Mouse (Mus musculus): ENCODE results near the gene Ptprk.

Gene Ptprk

DNA sequence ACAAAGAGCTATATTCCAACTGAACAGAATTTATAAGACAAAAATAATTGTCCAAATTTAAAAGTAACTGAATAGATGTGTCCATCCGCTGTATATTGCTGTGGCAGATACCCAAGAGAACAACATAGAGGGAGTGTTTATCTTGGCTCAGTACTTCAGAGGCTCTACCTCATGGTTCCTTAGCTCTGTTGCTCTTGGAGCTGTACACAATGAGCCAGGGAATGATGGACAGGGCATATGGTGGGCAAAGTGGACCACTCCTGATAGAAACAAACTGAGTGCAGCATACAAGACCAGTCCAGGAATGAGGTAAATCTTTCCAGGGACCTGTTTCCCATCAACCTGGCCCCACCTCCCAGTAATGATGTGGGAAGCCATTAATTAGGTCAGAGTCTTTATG, 468.1 kb downstream of the Ptprk start:
- DNase-seq (ENCODE audit: low read depth): no peak

DNA sequence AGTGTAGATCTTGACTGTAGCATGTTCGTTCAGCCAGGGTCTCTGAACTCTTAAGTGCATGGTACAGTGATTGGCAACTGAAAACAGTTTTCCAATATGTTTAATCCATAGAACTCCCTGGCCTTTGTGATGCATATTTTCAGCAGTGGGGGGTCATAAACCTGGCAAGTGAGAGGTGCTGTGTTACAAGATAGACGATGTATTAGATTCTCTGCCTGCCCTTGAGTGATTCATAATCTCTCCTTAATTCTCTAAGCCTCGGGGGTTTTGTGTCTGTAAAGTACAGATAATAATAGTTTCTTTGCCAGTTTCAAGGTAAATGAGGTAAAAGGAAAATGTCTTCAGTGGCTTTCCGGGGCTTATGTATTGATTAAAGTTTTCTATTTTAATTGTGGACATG, 475.9 kb downstream of the Ptprk start:
- DNase-seq (ENCODE audit: low read depth): no peak

DNA sequence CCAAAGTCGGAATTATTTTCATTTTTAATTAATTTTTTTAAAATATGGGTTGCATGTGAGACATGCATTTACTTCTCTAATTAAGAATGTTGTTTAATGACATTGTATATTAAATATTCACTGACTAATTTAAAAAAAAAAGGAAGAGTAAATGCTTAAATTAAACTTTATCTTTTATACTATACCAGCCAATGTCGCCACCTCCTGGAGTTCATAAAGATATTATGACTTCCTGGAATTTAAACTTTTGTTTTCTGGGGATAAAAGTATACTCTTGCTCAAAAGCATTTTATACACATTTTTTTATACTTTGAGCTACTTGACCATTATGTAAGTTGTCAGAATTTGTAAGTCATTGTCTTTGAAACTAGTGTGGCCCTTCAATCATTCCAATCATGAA, 477.4 kb downstream of the Ptprk start:
- no peak for DNase-seq (ENCODE audit: low read depth)

DNA sequence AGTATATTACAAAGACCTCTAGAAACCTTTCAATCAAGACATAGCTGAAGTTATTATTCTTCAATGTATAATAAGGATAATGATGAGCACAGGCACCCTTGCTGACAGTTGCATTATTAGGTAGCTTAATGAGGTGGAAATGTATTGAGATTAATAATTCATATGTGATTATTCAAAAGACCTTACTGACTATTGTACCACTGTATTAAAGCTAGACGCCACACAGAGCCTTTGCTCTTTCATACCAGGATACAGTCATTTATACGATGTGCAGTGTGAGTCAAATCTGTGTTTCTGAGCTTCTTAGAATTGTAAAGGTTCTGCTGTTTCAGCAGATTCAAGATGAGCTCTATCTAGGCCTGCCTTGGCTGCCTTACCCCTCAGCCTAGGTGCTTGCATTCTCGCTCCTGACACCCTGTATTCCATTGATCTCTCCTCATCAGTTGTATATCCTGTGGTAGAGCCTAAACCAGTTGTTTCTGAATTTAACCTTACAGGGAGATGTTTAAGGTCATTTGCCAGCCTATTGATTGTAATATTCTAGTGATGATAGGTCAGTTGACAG, 489.6 kb downstream of the Ptprk start:
- no peak for DNase-seq (ENCODE audit: low read depth)

DNA sequence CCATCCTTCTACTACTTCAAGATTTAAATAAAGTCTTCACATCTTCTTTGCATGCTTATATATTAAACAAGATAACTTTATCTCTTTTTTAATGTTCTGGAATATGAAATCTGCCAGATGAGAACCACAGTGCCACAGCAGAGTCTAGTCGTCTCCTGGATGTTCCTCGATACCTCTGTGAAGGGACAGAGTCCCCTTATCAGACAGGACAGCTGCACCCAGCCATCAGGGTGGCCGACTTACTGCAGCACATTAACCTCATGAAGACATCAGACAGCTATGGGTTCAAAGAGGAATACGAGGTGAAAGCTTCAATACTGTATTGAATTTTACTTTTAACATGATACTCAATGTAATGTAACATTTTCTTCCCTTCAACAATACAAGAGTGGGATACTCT, 491.8 kb downstream of the Ptprk start:
- DNase-seq (ENCODE audit: low read depth): peak; percentile 59

DNA sequence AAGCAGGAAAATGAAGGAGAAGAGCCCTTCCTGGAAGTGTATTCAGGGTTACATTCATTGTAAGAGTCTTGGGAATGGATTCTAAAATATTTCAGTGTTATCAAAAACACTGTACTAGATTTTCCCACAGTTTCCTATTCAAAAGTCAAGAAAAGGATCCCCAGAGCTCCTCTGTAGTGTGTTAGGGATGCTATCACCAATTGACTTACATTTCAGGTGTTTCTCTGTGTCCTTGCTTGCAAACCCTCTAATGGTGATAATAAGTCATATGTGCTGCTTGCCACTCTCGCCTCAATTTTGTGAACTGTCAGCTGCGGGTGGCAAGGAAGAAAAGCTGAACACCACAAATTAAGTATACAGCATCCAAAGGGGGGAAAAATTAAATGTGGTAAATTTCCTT, 492.2 kb downstream of the Ptprk start:
- DNase-seq (ENCODE audit: low read depth): no peak

DNA sequence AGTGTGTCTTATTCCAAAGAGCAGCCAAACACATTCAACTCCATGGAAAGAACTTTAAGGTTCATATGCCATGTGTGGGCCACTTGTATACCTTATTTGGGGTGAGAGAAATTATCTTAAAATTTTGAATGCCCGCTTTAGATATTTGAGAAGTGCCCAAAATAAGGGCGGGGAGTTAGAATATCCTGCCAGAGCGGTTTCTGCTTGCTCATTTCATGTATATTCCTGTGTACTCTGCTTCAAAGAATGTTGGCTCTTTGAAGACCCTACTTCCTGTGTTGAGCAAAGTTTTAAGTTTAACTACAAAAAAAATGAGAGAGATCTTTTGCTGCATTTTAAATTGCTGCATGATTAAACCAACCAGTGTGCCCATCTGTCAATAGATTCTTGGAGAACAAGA, 492.8 kb downstream of the Ptprk start:
- no peak for DNase-seq (ENCODE audit: low read depth)

DNA sequence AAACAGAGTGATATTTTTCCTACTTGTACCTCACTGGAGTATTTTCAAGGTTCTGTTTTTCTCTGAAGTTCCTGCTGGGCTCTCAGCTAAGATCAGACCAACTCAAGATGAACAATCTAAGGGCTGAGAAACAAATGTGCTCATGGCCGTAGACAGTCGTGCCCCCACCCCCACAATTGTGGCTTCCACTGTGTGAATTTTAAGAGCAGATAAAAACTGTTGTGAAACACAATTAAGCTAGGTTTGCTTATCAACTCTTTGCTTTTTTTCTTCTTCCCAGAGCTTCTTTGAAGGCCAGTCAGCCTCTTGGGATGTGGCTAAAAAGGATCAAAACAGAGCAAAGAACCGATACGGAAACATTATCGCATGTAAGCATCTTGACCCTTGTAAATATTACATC, 493.4 kb downstream of the Ptprk start:
- no peak for DNase-seq (ENCODE audit: low read depth)

DNA sequence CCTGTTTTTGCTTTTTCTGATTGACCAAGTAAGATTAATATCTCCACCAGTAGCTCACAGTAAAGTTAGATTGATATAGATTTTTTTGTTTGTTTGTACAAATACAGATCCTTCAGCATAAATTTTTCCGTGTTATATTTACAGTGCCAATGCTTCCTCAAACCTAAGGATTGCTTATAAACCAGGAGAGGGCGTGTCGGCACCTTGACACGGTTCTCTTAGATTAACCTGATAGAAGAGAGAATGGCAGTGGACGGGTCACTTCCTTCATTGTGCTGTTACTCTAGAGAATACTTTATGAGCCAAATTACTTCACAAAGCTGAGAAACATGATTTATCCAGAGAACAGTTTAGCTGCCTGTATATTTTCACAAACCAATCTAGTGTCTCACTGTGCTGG, 505.0 kb downstream of the Ptprk start:
- no peak for DNase-seq (ENCODE audit: low read depth)

DNA sequence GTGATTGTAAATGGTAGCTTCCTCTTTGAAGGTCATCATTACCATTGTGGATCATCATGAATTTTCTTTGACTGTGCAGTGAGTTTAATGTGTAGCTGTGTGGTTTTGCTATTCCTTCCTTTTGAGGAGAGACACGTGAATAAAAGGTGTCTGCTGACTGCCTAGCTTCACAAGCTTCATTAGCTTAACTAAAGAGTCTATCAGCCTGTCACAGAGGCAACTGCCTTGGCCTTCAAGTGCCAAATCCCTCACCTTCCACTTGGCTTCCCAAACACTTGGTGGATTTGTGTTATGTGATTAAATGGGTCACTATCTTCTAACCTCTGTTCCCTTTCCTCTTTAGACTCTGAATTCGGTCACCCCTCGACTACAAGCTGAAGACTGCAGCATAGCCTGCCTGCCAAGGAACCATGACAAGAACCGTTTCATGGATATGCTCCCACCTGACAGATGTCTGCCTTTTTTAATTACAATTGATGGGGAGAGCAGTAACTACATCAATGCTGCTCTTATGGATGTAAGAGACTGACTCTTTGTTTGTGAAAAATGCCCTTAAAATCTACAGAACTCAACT, 512.0 kb downstream of the Ptprk start:
- no peak for DNase-seq (ENCODE audit: low read depth)

DNA sequence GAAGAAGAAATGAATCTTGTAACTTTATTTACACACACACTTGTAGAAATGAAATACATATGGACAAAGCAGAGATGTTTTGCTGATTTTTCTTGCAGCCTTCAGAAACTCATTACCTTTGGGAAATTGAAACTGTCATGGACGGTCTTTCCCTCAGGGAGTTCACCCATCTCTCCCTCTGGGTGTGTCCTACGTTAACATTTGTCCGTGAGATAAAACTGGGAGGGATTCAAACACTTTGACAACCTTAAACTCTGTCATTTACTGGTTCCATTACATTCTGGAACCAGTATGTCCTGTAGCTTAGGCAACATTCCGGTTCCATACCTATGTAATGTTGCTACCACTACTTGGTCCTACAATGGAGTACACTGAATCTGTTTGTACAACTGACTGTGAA, 513.8 kb downstream of the Ptprk start:
- no peak for DNase-seq (ENCODE audit: low read depth)

DNA sequence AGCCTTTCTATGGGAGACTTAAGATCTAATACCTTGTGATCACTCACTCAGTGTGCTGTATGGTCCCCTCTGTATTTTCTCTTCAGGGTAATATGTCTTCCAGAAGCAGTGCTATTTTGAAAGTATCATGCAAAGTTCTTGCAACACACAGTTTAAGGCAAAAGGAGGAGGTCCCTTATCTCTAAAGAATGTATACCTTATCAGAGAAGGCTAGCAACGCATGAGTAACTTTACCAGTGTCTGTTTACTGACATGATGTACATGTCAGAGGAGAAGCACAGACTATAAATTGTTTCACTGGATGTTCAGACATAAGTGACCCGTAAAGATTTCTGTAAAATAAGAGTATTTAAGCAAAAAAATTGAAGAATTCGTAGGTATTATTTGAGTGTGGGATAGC, 516.2 kb downstream of the Ptprk start:
- DNase-seq (ENCODE audit: low read depth): no peak

DNA sequence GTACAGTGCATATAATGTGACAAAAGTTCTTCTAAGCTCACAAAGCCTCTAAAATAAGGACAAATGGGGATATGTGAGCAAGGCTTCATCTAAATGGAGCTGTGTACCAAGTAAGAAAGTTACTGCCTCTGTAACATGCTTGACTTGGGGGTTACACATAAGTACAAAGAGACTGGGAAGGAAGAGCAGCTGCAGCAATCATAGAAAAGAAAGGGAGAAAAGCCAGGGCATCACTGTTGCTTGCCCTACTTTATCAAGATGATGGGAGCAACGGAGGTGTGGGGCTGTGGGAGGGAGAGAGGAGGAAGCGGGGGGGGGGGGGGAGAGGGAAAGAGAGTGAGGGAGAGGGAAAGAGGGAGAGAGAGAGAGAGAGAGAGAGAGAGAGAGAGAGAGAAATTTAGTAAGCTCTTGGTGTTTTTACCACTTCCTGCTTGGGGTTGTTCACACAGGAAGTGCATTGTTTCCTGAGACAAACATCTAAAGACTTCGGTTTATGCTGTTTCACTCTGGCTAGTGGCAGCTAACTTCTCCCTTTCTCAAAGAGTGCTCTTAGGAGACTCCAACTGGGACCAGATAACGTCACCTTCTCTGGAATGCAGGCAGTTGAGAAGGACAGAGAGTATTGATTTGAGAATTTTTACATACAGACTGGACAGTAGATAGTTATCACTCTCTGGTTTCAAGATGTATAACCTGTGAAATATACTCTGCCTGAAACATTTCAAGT, 519.1 kb downstream of the Ptprk start:
- DNase-seq (ENCODE audit: low read depth): no peak

DNA sequence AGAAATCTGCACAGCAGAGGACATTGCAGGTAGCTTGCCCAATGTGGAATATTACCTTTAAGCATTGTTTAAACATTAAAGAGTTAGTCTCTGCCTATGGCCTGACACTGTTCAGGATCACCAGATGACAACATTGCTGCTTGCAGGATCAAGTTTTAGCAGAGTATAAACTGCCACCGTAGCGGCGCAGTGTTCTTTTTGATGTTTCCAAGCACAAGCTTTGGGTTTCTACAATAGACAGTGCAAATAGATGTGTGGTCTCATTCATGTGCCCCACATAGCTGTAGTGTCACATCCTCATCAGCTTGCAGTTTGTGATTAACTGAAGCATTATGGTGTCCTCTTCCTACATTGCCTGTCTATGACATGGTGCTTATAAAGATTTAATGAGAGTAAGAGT, 522.3 kb downstream of the Ptprk start:
- no peak for DNase-seq (ENCODE audit: low read depth)

DNA sequence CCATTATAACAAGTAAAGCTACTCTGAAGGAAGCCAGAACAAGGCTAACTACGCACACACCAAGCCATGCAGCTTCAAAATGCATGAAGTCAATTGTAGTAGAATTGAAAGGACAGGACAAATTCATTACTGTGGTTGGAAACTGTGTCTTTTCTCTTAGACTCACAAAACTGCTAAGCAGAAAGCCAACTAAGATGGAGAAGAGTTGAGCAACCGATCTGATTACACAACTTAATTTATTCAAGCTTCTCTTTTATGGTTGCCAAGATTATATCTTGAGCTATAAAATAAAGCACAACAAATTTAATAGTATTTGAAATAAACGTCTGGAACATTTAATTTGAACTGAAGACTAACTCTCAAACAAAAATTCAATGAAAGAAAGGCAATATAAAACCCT, 534.5 kb downstream of the Ptprk start:
- no peak for DNase-seq (ENCODE audit: low read depth)

DNA sequence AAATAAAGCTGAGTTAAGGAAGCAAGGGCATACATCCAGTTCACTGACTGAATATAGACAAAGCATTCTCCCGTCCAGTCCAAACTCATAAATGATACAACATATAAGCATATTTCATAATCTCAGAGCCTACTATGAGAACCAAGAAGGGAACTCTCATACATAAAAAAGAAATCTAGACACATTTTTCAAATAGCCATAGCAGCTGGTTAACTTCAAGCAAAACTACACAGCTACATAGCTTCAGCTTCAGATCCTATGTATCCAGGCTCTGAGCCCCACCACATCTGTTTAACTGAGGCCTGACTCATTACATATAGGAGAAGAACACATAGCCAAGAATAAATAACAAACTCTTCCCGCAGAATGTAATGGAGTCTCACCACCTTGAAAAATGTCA, 539.8 kb downstream of the Ptprk start:
- DNase-seq (ENCODE audit: low read depth): no peak

DNA sequence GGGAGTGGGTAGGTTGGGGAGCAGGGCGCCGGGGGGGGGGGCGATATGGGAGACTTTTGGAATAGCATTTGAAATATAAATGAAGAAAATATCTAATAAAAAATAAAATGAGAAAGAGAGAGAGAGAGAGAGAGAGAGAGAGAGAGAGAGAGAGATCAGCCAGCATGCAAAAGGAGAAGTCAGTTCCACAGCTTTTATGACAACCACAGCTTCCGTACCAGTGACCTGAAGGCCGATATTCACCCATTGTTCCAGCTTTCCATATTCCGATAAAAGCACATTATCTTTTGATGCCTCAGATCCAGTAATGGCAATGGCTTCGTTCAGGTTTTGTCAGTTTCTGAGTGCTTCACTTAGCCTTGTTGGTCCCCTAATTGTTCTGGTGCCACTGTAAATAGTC, 542.6 kb downstream of the Ptprk start:
- no peak for DNase-seq (ENCODE audit: low read depth)

DNA sequence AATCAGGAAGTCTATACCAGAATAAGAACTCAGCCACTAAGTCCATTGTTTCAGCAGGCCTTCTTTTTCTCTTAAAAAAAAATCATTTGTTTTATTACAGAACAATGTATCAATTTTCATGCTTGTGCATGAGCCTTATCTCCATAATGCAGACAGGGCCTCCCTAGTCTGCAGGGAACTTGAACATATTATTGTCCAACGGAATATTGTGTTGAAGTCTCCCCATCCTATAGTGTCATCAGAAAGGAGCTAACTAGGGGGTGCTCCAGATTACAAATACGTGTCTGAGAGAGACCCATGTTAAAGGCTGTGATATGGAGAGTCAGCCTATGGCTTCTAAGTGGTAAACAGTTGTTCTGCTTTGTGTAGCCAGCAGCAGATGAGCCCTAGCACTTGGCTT, 543.4 kb downstream of the Ptprk start:
- no peak for DNase-seq (ENCODE audit: low read depth)

DNA sequence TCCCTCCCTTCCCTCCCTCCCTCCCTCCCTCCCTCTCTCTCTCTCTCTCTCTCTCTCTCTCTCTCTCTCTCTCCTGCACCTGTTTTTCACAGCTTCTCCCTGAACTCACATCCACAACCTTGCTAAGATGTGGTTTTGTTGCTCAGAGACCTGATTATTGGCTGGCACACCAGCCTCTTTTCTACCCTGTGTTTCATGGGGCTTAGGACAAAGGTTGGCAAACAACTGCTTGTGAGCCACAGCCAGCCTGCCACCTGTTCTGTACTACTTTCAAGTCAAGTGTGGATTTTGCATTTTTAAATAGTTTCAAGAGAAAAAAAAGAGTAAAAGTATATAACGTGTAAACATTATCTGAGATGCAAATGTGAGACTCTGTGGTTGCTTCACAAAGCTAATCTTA, 544.8 kb downstream of the Ptprk start:
- DNase-seq (ENCODE audit: low read depth): no peak

DNA sequence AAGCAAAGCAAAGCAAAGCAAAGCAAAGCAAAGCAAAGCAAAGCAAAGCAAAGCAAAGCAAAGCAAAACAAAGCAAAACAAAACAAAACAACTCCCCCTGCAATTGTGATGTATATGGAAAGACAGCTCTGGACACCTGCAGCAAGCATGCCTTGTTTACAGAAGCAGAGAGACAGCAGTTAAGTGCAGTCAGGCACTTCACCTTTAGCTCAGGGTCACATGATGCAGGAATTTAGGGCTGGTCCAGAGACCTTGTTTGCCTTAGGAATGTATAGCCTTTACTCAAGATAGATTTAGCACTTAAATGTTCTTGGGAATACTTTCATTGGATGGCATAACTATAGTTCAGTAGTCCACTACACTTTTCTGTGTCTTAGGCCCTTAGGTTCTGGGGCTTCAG, 561.5 kb downstream of the Ptprk start:
- no peak for DNase-seq (ENCODE audit: low read depth)

DNA sequence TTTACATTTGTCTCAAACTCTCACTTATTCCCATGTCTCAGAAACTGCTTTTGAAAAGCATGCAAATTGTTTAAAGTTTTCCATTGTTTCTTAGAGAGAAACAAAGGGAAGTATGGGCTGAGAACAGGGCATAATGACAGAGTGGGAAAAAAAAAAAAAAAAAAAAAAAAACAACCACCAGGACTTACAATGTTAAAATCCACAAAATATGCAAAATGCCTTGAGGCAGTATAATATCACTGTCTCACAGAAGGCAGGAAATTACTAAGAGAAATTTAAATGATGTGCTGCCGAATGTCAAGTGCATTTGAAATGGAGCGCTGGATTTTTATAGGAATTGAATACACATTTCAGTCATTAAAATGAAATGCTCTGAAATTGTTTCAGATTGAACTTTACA, 567.3 kb downstream of the Ptprk start:
- no peak for DNase-seq (ENCODE audit: low read depth)

All from c-Kit-positive CD71-positive TER-119-negative erythroid progenitor cells, embryonic 14.5 days (primary cell).